Mouse (Mus musculus): ENCODE data around the gene Shroom3.

Shroom3 gene

DNA sequence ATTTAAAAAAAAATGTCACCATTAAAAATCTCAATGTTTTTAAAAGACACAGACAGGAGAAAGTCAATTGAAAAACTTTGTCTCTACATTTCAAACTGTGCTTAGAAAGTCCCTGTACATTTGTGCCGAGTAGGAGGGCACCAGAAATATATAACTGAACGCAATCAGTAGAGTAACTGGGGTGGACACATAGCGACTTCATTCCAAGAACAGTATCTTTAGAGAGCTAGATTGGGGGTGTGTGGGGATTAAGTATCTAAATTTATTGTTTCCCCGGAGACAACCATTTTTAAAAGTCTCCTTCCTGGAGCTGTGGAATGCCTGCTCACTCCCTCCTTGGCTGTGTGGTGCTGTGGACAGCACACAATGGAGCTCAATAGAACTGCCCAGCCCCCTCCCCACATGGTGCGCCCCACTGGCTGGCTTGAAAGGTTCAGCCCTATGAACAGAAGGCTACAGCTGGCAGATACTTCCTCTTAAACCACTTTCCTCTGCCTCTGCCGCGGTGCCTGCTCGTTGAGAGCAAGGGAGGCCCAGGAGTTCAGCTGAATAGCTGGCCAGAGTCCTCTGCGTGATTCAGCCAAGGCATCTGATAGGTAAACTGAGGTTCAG lies 127.8 kb downstream of the Shroom3 start:
- peak; percentile 23 for DNase-seq

DNA sequence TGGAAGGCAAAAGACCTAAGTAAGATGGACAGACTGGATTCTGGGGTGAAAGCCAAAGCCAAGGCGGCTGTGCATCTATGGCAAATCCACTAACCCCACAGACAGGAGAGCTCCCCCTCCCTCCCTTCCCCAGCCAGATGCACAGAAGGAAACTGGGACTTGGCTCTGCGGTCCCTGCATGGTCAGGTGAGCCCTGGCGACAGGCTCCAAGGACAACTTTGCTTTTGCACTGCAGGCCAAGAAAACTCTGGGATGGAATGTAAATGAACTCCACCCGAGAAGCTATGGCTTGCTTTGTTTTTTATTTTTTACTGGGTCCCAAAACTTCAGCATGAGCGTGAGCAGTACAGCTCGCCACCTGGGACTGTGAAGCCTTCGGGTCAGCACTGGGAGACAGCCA lies 128.5 kb downstream of the Shroom3 start:
- no peak for DNase-seq

DNA sequence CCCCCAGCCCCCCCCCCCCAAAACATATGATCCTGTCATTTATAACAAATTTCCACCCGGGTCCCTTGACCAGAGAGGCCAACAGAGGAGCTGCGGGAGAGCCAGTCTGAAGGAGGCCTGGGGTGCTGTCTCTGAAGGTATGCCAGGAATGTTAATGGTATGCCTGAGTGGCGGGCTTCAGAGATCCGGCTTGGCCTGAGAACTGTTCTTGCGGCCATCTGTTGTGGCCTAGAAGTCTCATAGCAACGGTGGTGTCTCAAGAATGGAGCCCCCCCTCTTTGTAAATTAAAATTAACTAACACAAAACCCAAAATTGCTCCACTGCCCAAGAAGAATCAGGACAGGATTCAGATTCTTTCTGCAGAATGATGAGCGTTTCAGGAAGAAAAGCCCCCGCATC lies 129.7 kb downstream of the Shroom3 start:
- peak; percentile 22 for DNase-seq

- no peak for DNase-seq
Observed at GRCm38 (mm10) chr5:92813562-92813961, 130.3 kb downstream of the Shroom3 start.

DNA sequence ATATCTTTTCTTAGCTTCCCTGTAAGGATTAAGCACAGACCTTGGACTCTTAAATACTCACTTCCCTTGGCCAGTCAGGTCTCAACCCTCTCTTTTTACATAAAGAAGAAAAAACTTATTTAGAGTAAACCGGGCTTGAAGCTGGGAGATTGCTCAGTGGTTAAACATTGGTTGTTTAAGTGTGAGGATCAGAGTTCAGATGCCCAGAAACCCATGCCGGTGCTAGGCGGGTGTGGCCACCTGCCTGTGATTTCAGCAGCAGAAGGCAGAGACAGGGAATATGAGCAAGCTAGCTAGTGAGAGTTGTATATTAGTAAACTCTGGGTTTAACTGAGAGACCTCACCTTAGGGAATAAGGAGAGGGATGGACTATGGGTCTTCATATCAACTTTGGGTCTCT lies 131.4 kb downstream of the Shroom3 start:
- no peak for DNase-seq

GRCm38 (mm10) chr5:92817122-92817822 lies 134.0 kb downstream of the Shroom3 start:
- no peak for DNase-seq

GRCm38 (mm10) chr5:92821370-92821769 lies 138.1 kb downstream of the Shroom3 start:
- no peak for DNase-seq

DNA sequence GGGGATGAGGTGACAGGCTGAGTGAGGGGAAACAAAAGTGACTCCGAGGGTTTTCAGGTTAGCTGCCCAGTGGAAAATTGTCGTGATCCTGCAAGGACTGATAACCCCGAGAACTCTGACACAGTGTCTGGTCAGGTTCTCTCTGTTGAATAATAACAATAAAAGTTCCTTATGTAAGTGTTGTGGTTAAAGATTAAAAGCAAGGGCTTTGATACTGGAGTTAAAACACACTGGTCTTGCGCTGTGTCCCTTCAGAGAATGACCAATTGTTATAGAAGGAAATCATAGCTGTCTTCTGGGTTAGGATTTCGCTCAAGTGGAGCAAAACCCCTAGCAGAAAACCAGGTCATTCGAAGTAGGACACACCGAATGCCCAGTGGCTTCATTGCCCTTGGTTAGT lies 140.3 kb downstream of the Shroom3 start:
- DNase-seq = no peak

DNA sequence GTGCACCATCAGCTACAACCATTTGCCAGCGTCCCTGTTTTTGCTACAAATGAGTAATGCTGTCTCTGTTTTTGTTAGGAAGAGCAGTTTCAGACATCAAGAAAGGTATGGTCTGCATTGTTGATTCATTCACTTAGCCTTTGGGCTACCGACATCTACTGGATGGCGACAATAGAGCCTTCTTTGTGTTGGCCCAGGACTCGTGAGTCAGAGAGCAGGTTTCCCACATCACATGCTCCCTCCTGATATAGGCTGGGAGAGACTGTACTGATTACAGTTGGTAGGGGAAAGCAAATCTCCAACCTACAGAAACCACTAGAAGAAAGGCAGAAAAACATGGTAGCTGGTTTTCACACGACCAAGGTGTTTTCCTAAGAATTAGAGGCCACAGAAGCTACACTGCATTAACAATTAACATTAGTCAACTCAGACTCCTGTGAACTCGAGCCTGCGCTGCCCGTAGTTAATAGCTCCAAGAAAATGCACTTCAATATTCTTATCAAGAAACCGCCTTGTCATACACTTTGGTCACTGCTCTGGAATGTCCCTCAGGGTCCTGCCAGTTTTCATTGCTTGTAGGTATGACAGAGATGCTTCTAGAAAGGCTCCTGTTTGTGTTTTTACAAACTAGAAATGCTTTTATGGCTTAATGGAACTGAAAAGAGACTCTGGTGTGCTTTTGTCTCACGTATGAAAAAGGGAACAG lies 141.2 kb downstream of the Shroom3 start:
- DNase-seq = no peak

- DNase-seq = no peak
Observed at GRCm38 (mm10) chr5:92830391-92830790, 147.2 kb downstream of the Shroom3 start.

DNA sequence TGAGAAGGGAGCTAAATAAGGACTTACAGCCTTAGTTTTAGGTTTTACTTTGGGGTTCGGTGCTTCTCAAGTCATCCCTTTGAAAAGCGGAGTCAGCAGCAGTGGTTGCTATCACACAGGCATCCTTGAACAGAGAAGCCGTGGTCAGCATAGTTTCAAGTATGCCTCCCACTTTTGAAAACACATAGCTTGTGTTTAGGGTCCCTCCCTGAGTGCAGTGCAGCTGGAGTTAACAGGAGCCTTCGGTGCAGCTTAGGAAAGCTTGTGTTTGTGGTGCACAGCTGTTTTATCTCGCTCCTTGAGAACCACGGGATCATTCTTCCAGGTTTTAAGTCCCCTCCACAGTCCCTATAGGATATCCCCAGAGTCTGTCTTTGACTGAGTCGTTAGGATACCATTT lies 151.3 kb downstream of the Shroom3 start:
- no peak for DNase-seq

DNA sequence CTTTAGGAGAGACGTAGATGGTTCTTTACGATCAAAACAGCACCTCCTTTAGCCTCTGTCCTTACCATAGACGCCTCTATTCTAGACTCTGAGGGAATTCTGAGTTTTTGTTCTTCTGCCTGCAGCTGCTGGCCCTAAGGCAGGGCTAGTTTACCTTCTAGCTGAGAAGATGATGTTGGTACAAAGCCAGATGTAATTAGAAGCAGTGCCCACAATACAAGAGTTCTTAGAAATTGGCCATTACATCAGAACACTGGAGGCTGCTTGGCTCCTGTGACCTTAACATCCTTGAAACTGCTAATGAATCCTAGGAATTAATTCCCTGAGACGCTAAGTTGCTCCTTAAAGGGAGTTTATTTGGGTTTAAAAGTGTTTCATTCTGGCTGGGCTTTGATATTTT lies 154.1 kb downstream of the Shroom3 start:
- no peak for DNase-seq

DNA sequence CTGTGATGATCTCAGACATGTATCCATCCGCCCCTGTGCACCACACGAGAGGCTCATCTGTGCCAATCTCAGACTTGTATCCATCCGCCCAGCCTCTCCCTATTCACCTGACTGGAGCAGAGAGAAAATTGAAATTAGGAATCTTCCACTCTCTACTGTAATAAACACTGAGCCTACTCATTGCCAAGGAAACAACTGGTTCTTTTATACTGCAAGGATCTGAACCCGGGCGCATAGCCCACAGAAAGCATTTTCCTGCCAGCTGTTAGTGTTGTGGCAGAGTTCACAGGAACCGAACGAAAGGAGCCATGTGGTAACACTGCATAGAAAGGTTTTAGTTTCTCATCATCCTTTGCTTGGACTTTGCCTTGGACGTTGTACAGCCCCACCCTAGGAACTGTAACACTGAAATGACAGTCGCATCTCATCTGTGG lies 155.1 kb downstream of the Shroom3 start:
- no peak for DNase-seq

DNA sequence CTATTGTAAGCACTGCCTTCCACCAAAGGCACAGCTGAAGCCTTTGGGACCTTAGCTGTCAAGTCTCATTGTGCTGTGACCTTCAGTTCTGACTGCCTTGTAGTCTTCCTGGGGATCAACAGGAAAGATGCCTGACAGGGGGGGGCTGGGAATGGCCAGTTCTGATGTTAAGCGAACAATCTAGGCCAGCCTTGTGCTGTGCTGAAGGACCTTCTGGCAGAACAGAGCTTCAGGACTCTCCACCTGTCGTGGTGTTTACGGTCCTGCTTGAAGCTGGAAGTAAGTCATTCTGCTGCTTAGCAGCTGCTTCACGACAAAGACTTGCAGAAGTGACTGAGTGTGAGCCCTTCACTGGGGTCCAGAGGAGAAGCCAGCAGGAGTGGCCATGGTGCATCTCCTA lies 156.1 kb downstream of the Shroom3 start:
- DNase-seq = no peak

DNA sequence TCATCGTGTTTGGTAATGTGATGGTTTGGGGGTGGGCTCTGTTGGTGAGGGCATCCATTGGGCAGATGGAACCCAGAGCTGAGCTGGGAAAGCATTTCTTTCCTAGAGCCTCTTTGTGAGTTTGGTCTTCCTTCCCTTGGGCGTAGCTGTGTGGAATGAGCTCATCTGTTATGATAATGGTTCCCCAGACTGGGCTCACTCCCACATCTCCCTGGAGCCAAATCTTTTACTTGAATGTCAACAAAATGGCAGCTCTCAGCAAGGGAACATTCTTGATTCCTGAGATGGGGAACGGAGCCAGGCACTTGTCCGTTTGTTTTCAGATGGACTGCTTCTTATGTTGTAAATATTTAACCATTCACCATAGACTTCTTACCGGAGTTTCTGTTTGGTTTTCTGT lies 158.2 kb downstream of the Shroom3 start:
- no peak for DNase-seq

DNA sequence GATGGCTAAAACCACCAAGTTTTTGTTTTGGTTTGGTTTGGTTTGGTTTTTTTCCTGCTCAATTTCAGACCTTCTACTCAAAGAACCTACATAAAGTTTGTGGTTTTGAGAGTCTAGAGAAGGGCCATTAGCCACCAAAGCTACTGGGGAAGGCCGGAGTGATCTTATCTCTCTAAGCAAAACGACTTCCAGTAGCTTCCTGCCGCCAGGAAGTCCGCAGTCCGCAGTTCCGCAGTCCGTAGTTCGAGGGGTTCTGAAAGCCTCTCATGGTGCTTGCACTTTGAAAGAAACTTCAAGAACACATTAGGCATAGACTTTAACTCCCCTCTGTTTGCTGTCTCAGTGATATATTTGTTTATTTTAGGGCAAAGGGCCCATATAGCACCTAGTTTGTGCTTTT lies 159.2 kb downstream of the Shroom3 start:
- no peak for DNase-seq

- no peak for DNase-seq
Observed at GRCm38 (mm10) chr5:92842881-92843280, 159.6 kb downstream of the Shroom3 start.

DNA sequence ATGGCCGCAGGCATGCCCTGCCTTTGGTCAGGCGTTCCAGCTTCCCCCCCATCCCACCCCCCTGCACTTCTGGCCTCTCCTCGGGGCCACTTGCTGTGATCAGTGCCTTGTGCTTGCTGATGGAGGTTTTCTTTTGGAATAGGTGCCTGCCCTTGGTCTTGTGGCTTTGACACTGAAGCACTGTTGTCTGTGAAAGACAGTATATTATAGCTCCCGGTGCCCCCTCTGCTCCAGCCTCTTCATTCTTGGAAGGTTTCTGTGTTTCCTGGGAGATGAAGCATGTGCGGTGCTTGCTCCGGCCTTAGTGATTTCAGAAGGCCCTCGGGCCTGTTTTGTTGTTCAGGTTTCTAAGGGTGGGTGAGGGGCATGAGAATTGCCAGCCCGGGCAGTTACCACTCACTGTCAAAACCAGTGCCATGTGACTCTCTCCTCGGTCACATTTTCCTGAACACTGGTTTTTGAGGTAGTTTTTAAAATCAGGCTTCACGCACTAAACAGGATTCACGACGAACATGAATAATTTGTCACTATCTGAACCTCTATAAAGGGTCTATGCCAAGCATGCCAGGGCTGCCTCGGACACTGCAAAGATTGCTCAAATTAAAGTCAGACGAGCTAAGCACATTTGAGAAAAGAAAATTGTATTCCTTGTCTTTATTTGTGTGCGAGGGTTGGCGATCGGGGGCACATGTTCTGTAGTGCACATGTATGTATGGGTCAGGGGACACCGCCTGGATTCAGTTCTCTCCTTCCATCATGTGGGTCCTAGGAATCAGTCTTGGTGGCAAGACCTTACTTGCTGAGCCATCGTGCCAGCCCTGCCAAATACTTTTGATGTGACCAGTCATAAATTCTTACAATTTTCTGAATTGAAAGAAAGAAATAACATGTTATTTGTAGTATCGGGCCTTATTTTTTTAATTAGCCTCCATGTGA lies 160.9 kb downstream of the Shroom3 start:
- no peak for DNase-seq

DNA sequence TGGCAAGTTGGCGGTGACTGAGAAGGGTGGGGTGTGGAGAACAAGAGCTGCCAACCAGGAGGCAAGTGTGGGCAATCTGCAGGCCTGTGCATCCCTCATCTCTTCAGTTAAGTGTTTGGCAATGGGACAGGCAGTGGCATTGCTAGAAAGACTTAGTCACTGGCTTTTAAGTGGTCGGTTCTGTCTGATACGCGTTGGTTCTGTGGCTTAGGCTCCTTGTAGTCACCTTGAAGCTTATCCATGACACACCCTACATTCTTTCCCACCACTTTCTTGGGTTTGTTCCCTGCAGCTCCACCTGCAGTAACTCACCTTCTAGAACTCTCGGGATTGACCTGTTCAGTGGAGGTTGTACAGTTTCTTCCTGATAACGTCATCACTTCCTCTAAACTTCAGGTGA lies 166.5 kb downstream of the Shroom3 start:
- no peak for DNase-seq

DNA sequence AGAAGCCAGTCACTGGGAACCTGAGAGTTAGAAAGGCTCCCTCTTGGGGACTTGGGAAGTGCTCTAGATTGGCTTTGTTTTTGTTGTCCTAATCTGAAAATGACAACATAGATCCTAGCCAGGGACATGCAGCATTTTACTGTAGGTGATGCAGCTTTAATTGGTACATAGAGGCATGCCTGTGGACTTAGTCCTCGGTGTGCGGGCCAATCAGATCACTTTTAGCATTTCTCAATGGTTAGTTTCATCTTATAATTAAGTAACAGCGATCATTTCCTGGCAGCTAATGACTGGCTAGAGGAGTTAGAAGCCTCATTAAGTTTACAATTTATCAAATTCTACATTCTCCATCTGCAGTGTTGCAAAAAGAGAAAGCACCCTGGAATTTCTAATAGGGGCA lies 167.7 kb downstream of the Shroom3 start:
- no peak for DNase-seq

GRCm38 (mm10) chr5:92854983-92855382 lies 171.7 kb downstream of the Shroom3 start:
- DNase-seq = no peak

DNA sequence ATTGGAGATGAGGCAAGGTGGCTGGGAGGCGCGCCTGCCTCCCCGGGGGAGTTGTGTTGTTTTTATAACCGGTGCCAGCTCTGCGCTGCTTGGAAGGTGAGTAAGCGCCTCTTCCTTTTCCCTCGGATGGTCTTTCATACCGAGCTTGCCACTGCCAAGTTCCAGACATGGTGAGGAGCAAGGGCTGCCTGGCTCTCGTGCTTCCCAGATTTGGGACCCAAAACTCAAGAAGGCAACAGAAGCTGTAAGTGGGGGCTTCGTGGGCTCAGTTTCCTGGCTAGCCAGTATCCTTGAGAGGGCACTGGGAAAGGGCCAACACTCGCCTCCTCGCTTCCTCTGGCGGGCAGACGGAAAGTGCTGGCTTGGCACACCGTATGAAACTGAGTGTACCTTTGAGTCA lies 173.1 kb downstream of the Shroom3 start:
- DNase-seq = no peak

DNA sequence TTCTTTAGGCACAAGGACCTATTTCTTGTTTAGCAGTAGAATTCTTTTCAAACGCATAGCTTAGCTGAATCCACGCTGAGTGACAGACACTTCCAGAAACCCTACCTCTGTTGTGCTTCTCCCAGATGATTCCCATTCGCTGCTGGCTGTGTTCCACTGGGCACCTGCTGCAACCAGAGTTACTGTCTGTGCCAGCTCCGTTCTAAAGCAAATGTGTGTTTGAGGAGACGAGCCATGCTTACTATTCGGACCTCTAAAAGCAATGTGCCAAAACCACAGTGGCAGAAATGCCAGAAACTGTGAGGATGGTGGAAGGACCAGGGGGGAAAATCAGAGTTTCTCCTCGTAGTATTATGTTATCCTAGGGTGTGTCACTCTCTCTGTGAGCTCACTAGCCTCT lies 173.9 kb downstream of the Shroom3 start:
- DNase-seq = no peak

Measured in liver (tissue).